Mouse (Mus musculus) left cerebral cortex, adult 18-20 months (tissue): ENCODE measurements around the gene Klri2. TPM values are rescaled to one million over a fixed set of nuclear protein-coding genes. Genes with fewer than 3 reads are reported as not detected.
"Not testable (repeated sequence)": the region's sequence is repeated elsewhere in the genome, so short reads cannot be mapped to it uniquely, and the experiment has no call there.

ENCODE experiments used
- DNase-seq, 2 experiments: peaks; one replicate each; pipeline ENCODE4 v3.0.0; 2021 to 2022; ENCODE audit warnings: low spot score in 2 of 2, mixed read lengths in 1 of 2
- long read RNA-seq, 2 experiments: library from polyadenylated mRNA; stranded (forward); transcript quantifications; one replicate each; pipeline ENCODE4 v2.0.0; 2021
- microRNA-seq, 2 experiments: library from miRNA; unstranded; fragments of <30 nt; microRNA quantifications; one replicate each; pipeline ENCODE4 v1.2.0; 2021
- total RNA-seq, 2 experiments: library from RNA; stranded (reverse); gene quantifications; 2 replicates each; pipeline ENCODE4 v1.2.3; 2021

Gene Klri2
- total RNA-seq: not detected
- long read RNA-seq, experiment 1: 0 reads
- long read RNA-seq, experiment 2, partial matches to known transcripts: 0 of 1 reads
- long read RNA-seq, experiment 2, other reads (novel, unspliced or antisense): 0 of 1 reads

DNA sequence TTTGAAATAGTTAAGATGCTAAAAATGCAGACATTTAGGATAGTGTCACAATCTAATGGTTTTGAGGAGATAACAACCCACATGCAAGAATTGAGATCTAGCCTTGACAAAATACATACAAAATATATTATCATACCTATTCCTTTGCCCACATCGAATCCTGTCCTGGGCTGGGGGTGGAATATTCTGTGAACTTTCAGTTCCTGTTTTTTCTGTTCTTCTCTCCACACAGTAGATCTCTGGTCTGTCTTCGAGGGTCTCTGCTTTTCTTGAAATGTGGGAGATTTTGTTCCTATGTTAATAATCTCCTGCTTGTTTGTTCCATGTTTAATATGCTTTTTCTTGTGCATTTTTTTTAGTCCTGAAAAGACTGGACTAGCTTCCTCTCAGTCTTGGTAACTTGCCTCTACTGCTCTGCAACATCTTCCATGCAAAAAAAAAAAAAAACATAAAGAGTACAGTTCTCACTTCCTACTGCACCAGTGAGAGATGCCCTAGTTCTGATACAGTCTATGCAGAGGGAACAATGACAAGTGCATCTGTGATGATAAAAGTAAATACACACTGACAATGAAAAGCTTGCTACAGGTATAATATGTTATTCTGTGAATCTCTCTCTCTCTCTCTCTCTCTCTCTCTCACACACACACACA lies at the start of gene Klri2:
Klri2 (minus strand) TSS at position 416 of the 653 bp plus-strand sequence.
- DNase-seq: no peak

DNA sequence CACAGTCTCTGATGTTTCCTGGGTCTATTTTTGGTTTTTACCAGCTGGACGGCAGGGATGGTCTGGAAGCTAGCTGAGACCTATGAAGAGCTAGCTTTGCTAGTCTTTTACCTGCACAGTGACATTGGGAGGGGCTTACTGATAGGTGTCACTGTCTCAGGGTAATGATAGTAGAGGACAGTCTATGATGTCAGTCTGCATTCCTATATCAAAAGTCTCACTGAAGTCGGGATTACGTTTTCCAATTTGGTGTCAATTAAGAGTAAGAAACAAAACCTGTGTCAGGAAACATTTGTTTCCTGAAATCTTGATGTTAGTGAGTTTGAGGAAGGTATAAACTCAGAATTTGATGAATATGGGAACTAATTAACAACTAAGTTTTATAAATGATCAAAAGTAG lies 43.9 kb upstream of the Klri2 start, which contains the start of gene Gm156:
Gm156 (minus strand) TSS at position 101 of the 400 bp plus-strand sequence.
- not testable (repeated sequence) for DNase-seq

DNA sequence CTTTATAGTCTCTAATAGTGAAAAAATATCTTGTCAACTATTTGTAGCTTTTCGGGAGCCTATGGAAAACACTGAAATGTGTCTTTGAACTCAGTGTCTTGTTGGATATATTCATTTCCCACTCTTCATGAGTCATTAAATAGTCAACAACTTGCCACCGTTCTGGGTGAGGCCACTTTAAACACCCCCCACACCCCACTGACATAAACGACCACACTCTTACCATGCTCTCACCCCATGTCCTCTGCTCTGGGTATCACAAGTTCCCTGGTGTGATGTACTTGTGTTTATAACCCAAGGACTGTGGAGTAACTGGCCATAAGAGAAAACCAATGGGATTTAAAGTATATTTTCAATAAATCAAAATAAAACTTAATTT lies 7.4 kb upstream of the Klri2 start:
- DNase-seq: no peak

DNA sequence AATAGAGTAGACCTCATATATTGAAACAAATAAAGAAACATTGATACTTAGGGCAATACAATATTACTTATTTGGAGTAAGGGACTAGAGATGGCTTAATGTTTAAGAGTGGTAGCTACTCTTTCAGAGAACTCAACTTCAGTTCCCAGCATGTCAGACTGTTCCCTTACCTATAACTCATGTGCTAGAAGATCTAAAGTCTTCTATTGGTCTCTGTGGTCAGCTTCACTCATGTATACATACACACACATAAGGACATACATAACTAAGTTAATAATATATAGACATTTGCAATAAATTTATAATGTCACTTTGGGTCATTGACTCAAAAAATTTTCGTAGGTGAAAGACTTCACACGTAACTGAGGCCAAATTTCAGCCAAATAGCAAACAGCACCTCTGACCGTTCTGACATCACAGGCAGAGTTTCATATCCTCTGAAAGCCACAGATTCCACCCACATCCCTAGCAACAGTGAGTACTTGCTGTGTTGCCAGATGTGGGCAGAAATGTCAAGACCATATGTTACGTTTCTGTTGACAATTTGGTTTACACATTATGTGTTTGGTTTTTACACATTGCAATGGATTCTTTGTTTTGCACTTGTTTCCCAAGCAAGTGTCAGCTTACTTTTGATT lies 6.9 kb upstream of the Klri2 start:
- no peak for DNase-seq

DNA sequence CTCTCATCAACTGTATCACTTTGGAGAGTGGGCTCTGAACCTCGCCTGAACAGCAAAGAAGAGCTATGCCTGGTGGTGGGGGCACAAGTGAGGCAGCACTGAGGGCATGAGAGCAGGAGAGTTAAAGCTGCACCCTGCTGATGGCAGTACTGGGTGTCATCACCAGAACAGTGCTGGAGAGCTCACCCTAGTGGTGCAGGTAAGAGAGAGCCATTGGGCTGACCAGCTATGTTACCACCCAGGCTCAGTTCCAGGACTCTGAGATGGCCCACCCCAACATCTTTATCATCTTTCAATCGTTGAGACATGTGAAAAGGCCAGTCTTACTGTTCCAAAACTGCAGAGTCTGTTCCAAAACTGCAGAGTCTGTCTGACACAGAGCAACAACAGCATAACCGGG lies 5.9 kb upstream of the Klri2 start:
- no peak for DNase-seq

DNA sequence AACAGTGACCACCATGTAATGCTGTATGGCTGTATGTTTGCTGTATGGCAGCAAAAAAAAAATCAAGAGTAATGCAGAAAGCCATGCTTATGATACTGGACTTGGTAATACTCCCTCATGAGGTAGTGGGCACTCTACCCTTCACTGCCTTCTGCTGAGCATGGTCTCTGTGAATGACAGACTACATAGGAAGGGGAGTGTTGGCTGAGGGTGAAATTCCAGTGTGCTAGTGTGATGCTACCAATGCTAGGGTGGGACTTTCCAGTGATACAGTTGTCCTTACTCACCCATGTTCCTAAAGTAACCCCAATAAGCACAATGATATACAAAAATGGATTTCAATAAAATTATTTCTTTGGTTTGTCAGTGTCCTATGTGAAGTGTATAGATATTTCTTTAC lies 3.9 kb downstream of the Klri2 start:
- no peak for DNase-seq

DNA sequence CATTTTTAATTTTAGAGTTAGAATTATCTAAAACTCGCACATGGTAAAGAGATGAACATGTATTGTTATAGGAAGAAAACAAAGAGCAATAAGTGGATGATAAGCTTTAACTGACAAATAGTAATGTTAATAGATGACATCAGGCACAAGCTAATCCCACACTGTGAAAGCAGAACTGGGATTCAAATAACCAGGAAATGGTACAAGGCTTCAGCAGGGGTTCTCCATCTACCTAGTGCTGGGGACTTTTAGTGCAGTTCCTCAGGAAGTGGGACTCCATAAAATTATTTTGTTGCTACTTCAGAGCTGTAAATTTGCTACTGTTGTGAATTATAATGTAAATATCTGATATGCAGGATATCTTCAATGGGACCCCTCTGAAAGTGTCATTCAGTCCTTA lies 13.0 kb downstream of the Klri2 start:
- no peak for DNase-seq

DNA sequence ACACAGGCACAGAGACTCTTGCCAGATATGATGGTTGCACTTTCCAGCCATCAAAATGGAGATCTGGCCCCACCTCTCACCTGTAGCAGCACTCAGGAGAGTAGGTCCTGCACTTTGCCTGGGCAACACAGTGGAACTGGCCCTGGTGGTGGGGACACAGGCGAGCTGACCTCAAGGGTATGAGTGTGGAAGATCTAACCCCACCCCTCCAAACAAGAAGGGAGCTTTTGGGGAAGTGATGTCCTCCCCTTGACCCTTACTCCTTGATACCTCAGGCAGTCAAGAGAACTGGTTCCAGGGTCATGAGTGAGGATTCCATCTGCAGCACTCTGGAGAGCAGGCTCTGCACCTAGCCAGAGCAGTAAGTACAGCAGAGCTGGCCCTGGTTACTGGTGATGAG lies 18.9 kb downstream of the Klri2 start:
- no peak for DNase-seq

DNA sequence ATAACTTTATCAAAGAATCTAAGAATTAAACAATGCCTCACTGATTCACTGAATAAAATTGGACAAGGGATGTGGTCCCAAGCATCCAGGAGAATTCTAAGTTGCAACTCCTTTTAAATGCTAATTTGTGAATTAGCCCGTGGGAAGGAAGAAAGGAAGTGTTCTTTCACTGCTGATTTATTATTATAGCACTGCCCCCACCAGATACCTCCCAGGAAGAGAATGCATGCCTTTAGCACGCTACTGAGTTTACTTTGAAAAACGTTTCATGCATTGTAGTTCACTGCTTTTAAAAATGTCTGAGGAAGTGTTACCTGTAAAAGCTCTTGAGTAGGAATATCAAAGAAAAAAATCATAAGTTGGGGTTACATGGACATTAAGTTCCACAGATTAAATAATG lies 19.8 kb downstream of the Klri2 start:
- DNase-seq: no peak

DNA sequence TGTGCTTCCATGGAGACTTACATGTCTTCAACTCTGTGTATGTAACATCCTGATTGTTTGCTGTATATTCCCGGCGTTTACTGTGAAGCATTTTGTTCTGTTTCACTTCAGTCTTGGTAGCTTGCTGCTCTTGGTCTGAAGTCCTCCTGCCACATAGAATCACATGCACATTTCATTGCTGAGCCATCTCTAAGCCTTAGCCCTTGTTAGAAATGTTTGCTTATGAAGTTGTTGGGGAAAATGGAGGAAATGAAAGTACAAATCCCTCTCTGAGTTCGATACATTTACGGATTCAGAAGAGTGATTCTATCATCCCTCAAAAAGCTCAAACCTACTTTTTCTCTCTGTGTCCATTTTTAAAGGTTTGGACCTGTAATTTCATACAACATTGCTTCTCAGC lies 23.3 kb downstream of the Klri2 start, which contains the start of gene Klri1:
Klri1 (minus strand) TSS at position 101 of the 400 bp plus-strand sequence.
- DNase-seq: no peak

DNA sequence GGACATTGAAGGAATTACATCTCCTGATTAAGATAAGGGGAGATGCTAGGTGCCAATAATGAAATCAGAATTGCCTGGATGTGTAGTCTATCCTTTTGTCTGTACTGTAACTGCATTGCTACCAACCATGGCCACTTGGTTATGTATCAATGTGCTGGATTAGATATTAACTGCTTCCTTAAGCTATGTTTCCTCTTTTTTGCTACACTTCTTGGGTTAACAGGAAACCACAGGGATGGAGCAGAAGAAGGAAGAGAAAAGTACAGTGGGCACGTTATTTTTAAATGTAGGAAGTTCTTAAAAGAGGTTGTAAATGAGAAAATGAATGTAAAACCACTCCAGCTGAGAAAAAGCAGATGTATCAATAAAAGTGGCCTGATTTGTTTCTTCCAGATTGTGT lies 26.7 kb downstream of the Klri2 start:
- DNase-seq: no peak

DNA sequence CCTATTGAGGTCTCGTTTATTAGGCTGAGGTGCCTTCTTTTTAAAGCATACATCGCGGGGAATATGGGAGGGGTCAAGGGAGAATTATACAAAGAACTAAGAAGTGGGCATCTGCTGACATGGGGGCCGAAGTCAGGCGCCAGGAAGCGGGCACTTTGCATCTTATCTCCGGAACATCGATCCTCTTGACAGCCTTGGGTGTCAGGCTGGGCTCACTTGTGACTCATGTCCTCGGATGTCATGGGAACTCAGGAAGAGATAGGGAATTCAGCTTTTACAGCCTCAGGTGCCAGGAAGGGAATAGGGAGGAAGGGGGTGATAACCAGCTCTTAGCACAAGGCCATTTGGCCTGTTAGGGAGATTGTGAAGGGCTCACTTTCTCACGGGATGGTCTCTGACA lies 48.8 kb downstream of the Klri2 start:
- DNase-seq: not testable (repeated sequence)

DNA sequence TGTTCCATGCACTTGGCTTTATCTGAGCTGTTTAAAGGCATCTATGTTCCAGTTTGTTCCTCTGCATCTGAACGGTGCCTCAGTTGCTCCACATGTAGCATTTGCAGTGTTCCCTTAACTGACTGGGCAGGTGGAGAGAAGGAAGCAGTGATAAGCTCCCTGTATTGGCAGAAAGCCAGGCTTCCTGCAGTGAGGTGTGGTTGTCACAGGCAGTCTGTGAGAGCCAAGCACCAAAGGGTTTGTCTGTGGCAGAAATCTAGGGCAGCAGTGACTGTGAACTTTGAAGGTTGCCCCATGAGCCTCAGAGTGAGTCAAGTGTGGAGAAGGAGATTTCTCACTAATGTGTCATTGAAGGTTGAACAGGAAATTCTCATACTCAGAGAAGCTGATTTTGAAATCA lies 59.9 kb downstream of the Klri2 start:
- no peak for DNase-seq

Small RNA genes within 50 kb of the gene (microRNA-seq; reads per million reads assigned to microRNA genes)
- 0 reads per million in 2 experiments for gene Mir680-1

Other genes with a start within 250 kb of the Klri2 start
- not detected for gene Olr1, start 233.3 kb downstream of the Klri2 start, total RNA-seq
- gene Tmem52b, start 227.9 kb downstream of the Klri2 start, total RNA-seq: not detected
- 100 to 1,000 TPM; 814 to 828 TPM for gene Gabarapl1, start 207.3 kb downstream of the Klri2 start, total RNA-seq
- gene Klre1, start 162.6 kb downstream of the Klri2 start, total RNA-seq: not detected
- gene Klrd1, start 148.7 kb downstream of the Klri2 start, total RNA-seq: not detected
- not detected for gene Klrk1, start 116.6 kb downstream of the Klri2 start, total RNA-seq
- gene Klrc3, start 97.1 kb downstream of the Klri2 start, total RNA-seq: not detected
- not detected for gene Klrc2, start 79.8 kb downstream of the Klri2 start, total RNA-seq
- not detected for gene Klrc1, start 61.5 kb downstream of the Klri2 start, total RNA-seq
- gene Klri1, start 23.4 kb downstream of the Klri2 start, total RNA-seq: not detected
- not detected for gene Gm156, start 43.8 kb upstream of the Klri2 start, total RNA-seq
- not detected for gene Gm17631, start 122.2 kb upstream of the Klri2 start, total RNA-seq
- gene Klra17, start 136.2 kb upstream of the Klri2 start, total RNA-seq: not detected
- gene Klra5, start 177.2 kb upstream of the Klri2 start, total RNA-seq: not detected